Mouse (Mus musculus) left cerebral cortex, postnatal 10 days (tissue): ENCODE results near the gene Pepd. TPM values are rescaled to one million over a fixed set of nuclear protein-coding genes. Genes with fewer than 3 reads are reported as not detected.

Experiments
- DNase-seq, 2 experiments: peaks; one replicate each; pipeline ENCODE4 v3.0.0; 2021 to 2022; ENCODE audit warnings: low spot score in 2 of 2, mixed read lengths in 1 of 2; ENCODE audit errors: extremely low spot score in 1 of 2
- intact Hi-C: fragments of 180-260 bp; cut with DNase I; formaldehyde crosslinking; loops from one replicate; pipeline ENCODE4 v1.15.1; 2025
- total RNA-seq, 2 experiments: library from RNA; stranded (reverse); gene quantifications; 2 replicates each; pipeline ENCODE4 v1.2.3; 2021

The Pepd gene
- total RNA-seq, 2 experiments from 2014 or later, result 31.8 to 32.4 TPM

DNA sequence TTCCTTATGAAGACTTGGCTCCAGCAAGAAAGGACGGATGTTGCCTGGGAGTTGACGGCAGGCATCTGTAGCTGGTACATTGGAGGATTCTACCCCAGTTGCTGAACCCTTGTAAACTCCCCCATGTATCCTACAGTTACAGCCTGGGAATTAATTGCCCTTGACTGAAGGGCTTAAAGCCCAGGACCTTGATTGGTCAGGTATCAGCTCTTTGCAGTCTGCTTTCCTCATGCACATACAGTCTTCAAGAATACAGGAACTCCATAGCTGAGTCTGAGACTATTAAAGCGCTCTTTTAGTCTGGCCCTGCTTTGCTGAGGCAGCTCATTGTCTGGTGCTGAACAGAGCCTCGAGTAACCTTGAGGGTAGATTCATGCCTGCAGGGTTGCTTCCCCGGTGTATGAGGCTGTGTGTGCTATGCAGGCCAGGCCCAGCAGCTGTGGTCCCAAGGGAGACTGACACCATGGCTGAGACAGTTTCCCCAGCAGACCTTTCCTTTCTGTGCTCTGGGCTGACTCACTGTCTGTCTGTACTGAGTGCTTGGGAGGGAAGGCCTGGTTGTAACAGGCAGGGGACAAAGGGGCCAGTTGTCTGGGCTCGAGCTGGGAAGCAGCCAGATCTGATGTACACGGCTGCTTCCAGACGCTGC, 17.6 kb downstream of the Pepd start:
- DNase-seq, result no peak

DNA sequence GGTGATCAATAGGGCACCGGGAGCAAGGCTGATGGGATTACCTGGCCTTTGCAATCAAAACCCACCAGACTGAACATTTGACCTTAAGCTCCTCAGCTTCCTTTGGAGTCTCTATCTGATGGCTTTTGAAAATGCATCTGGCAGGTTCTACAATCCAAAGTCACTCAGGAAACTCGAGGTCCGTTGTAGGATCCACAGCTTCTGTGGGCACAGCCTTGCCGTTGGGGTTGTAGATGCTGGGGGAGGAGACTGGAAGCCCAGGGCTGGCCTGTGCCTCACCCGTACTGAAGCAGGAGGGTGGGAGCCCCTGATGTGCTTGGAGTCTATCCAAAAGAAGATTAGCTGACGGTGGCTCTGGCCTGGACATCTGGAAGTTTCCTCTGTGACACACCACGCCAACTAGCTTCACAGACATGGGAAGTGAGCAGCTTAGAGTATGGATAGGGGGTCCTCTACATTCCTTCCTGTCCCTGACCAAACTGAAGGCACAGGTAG, 18.1 kb downstream of the Pepd start:
- intact Hi-C loops, result no loop called here
- no peak for DNase-seq

More for the DNA sequence above, 17.6 kb downstream of the Pepd start:
- intact Hi-C loops, result no loop called here

DNA sequence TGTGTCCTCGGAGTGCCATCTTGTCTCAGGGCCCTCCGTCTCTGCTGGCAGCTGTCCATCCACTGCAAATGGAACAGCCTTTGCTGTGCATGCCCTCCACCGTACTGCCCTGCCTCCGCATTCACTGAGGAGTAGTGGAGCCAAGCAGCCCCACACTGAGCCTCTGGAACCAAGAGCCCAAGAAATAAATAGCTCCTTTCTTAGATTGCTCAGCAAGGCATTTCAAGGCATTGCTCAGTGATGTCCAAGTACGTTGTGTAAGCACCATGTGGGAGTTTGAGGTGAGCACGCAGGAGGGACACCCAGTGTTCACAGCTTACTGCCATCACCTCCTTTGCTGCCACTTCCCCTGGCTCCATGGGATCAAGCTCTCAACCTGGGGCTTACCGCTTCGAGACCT, 20.5 kb downstream of the Pepd start:
- DNase-seq, result no peak
- intact Hi-C loops, result no loop called here

DNA sequence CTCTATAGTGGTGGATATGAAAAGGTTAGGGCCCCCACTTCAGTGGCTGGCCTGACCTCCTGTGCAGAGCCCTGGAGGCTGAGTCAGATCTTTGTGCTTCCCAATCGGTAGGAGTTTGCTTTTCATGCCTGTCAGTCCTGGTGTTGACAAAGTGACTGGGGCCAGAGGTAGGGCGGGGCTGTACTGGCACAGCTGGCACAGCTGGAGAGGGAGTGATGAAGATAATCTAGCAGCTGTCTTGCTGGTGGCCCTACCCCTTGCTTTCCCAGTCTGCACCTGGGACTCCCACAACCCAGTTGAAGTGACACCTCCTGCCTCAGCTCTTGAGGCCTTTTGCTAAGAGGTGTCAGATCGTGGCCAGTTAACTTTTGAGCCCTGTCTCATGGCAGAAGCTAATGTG, 21.0 kb downstream of the Pepd start:
- no peak for DNase-seq
- intact Hi-C loops, result no loop called here

DNA sequence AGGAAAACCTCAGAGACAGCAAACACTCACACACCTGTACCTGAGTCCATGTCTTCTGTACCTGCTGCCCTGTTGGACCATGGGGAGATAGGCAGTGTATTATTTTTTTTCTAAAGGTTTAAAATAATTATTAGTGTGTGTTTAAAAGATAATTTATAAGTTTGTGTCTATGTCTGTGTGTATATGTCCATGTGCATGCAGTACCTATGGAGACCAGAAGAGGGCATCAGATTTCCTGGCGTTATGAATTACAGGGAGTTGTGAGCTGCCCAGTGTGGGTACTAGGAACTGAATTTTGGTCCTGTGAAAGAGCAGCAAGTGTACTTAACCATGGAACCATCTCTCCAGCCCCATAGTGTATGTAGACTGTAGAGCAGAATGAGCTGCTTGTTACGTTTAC, 24.2 kb downstream of the Pepd start:
- DNase-seq, result no peak
- intact Hi-C loops, result no loop called here

DNA sequence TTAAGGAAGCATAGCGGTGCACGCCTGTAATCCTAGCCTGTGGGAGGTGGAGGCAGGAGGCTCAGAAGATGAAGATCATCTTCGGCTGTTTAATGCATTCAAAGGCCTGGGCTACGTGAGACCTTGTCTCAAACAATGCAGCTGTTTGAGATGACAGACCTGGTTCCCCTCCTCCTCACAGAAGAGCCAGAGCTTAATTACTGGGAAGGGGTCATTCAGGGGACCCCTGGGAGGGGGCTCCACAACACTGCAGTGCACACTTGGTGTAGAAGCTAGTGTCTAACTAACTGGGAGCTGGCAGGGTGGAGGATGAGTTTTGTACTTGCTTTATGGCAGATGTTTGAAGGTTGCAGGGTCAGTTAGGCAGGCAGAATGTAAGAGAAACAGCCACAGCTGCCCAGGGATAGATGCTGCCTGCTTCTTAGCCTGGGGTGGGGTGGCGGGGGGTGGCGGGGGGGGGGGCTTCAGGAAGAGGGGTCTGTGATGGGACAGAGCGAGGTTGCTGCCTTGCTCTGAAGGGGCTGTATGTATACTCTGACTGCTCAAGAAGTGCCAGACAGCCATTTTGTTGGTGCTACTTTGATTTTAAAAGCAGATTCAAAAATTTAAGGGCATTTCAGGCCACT, 26.6 kb downstream of the Pepd start:
- intact Hi-C loops, result no loop called here
- DNase-seq, result no peak

DNA sequence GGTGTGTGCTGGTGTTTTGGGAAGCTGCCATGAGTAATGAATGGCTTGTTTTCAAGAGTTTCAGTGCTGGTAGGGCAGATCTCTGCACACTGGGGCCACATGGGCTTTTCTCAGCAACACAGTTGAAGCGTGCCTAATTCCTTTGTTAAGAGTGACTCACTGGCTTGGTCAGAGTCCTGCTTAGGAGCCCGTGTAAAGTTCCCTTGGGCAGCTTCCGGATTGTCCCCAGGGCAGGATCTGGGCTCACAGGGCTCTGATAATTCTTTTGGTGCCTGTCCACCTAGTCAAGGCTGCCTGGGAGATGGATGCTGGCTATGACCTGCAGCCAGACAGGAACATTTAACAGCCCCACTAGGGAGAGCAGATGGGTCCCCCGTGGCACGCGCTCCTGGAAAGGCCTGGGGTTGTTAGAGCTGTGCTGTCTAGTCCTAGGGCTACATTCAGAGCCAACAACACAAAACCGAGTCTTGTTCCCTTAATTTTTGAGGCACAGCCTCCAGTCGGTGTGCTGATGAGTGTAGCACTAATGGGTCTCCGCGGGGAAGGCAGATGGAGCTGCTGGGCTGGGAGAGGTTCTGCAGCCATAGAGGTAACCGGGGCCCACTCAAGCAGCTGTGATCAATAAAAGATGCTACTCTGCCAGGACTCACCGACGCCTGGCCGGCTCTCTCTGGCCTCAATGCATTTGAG, 27.2 kb downstream of the Pepd start:
- peak in 1 of 2 experiments; percentile 42 for DNase-seq
- intact Hi-C loops, result no loop called here

DNA sequence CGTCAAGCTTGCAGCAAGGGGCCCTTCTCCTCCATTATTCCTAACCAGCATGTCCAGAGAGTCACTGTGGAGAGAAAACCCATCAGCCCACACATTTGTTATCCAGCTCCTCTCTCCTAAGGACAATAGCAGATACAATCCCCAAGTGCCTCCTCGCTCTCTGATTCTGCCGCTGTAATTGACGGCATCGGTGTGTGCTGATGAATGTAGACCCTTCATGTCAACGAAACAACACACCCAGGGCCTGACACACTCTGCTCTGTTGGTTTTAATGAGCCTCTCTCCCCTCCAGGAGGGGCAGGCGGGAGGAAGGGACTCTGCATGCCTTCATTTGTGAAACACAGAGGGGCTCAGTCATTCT, 27.8 kb downstream of the Pepd start:
- no peak for DNase-seq
- intact Hi-C loops, result no loop called here

DNA sequence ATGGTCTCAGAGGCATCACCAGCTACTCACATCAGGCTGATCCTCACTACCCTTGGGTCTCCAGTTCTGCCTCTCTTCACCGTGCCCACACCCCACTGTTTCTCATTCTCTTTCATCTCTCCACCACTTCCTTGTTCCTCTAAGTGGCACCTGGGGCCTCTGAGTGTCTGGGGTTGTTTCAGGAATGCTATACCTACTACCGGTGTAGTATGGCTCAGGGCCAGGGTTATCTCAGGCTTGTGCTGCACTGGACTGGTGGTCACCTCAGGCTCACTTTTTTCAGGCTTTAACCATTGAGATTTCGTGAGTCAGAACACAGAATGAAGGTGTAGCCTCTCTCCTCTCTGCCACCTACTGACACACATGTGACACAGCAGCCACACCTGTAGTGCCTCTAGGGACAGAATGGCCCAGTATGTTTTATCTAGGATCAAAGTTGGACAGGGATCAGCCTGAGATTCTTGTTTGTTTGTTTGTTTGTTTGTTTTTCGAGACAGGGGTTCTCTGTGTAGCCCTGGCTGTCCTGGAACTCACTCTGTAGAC, 31.5 kb downstream of the Pepd start:
- intact Hi-C loops, result no loop called here
- no peak for DNase-seq

DNA sequence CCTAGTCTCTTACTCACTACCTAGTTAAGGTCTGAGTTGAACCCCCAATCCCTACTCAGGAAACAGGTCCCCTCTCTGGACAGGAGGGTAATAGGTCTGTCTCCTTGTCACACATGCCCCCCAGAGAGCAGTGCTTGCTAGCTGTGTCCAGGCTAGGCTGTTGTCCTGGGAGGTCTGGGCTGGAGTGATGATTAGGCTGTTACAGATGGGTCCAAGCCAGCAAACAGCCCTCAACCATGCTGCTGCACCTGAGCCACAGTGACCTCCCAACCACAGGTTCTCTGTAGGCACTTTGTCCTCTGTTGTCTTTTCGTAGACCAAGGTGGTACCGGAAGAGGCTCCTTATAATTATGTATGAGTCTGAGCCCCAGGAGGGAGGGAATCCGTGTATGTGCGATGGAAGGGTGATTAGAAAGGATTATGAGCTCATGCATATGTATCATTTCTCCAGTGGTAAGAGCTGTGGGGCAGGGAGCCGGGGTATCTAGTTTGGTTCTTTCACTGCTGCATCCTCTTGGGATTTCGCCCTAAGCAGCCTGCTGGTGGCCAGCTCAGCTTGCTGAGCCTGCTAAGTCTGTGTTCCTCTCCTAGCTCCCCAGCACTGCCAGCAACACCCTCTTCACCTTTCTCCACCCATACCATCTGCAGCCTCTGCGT, 34.2 kb downstream of the Pepd start:
- intact Hi-C loops, result no loop called here

DNA sequence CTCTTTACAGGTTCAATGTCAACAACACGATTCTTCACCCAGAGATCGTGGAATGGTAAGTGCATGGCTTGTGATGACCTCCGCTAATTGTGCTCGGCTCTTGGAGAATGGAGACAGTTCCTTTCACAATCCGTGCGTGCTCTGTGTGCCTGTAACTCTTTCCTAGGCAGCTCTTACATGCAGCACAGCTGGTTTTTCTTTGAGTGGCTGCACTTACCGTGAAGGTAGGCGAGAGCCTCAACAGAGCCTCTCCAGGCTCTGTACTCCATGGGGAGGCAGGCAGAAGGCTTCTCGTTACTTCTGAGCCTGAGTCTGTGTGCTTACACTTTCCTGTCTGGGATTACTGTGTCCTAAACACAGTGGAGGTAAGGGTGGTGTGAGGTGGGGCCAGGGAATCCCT, 42.4 kb downstream of the Pepd start:
- DNase-seq, result no peak
- intact Hi-C loops, result no loop called here

More for the DNA sequence above, 34.2 kb downstream of the Pepd start:
- DNase-seq, result no peak

DNA sequence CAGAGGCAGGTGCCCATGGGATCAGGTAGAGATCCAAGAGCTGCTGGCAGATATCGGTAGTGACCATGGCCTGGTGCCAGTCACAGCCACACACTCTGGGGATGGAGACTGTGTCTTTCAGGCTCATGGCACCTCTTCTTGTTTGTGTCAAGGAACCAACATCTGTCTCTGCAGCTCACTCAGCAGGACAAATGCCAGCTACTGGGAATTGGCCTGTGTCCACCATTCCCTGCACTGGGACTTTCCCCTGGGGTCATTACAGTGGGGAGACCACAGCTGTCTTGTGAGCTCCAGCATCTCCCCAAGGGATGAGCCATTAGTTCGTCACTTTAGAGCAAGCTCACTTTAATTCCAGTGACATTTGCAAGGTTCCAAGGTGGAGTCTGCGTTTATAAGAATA, 43.1 kb downstream of the Pepd start:
- intact Hi-C loops, result no loop called here
- no peak for DNase-seq

DNA sequence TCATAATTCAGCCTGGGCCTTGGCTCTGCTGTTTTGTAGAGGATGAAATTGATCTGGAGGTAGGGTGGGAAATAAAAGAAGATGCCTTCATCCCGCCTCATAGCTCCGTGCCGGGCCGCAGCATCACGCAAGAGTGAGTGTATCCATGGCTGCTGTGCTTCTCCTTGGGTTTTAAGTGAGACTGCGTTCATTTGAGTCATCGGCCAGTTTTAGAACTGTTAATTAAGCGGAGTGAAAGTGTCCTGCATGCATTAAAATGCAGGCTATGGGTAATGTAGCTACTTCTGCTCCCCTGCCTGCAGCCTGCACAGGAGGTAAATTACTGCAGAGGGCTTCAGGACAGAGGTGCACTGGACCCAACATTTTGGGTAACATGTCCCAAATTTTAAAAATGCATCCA, 45.0 kb downstream of the Pepd start:
- DNase-seq, result no peak

DNA sequence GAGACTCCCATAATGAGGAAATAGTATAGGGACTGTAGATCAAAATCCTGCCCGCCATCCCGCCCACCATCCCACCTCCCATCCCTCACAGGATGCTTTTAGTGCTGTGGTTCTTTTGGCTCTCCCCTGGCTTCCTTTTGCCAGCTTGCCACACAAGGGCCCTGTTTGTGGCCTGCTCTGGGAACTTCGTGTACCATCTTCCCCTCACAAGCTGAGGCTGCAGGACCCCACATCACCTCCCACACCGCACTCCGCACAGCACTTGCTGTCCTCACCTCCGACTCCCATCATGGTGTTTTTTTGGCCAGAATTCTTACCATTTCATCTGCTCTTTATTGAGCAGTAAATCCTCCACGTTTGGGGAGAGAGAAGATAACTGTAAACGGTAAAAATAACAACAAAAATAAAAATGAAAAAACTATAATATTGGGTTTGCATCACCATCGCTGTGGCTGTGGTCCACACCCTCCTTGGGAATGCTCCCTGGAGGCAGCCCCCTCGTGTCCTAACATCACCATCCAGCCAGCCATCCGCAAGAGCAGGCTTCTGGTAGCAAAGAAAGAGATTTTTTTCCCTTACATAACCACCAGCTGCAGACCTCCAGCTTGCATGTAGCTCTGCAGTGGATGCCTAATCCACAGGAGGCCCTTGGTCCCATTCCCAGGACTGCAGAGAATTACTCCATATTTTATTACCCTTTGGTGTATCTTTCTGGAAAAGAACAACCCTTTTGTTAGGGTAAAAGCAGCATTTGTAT, 51.9 kb downstream of the Pepd start:
- intact Hi-C loops, result no loop called here
- DNase-seq, result no peak

More for the DNA sequence above, 45.0 kb downstream of the Pepd start:
- intact Hi-C loops, result no loop called here

DNA sequence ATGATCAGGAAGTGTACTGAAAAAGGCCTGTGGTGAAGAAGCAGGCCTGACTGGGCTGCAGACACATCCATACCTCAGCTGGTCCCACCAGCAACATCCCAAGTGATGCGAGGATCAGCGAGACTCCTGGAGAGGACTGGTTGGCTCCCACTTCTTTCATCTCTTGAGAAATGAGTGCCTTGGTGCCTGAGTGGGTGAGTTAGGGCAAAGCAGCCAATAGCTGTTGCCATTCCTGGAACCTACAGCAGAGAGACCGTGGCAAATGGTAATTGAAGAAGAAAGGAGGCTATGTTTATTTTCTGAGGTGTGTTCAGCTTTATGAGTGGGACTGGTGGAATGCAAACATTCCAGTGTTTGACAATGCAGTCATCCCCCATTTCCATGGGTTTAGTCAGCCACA, 55.2 kb downstream of the Pepd start:
- DNase-seq, result no peak
- intact Hi-C loops, result no loop called here

DNA sequence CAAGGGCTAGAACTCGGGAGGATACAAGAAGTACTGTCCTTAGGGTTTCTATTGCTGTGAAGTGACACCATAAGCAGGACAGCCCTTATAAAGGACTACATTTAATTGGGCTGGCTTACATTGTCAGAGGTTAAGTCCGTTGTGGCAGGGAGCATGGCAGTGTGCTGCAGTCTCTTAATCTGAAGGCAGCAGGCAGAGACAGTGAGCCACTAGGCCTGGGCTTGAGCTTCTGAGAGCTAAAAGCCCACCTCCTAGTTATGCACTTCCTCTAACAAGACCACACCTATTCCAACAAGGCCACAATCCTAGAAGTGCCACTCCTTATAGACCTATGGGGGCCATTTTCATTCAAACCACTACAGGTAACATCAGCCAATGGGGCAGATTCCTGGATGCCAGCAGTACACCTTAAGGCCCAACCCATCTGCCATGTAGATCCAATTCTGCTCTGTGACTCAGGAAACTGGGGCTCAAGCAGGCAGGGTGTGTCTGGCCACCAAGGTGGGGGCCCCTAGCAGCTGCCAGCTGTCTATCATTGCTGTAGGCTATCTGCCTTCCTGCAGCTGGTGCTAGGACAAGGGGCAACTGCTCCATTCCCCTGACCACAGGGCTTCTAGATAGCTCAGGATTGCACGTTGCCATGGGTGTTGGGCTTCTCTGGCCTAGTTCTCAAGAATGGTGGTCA, 56.7 kb downstream of the Pepd start:
- intact Hi-C loops, result no loop called here
- no peak for DNase-seq

DNA sequence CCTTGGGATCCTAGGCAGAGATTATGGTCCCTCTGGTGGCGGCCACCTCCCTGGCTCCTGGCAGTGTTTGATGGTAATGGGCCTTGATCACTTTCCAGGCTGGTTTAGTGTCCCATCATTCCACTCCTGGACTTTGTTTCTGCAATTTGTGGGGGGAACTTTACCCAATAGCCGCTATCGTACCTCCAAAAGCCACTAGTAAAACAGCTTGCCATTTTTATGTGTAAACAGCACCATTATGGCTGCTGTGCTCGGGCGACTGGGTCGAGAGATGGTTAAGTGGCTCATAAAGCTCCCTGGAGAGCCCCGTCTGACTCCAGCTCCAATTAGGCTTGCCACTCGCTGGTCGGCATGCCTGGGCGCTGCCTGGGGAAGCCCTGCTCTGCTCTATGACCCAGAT, 59.6 kb downstream of the Pepd start:
- intact Hi-C loops, result no loop called here
- DNase-seq, result no peak

DNA sequence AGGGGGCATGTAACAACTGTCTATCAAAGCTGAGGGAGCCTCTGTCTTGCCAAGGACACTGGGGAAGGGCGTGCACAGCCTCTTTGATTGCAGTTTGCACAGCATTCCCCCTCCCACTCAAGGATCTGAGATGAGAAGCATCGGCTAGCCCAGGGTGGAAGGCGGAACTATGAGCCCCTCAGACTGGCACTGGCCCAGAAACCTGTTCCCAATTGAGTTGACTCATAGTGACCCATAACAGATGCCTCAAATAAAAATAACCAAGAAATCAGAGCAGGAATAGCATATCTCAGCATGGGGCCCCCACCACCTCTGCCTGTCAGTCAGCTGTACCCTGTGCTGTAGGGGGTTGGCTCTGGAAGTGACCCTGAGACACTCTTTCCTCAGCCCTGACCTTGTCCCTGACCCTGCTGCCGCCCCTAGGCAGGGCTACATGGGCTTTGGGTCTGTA, 60.8 kb downstream of the Pepd start:
- DNase-seq, result peak in 1 of 2 experiments; percentile 49

More for the DNA sequence above, 60.8 kb downstream of the Pepd start:
- intact Hi-C loops, result no loop called here
